Mouse (Mus musculus): Measurements from ENCODE around the gene Mtor.

Gene Mtor

DNA sequence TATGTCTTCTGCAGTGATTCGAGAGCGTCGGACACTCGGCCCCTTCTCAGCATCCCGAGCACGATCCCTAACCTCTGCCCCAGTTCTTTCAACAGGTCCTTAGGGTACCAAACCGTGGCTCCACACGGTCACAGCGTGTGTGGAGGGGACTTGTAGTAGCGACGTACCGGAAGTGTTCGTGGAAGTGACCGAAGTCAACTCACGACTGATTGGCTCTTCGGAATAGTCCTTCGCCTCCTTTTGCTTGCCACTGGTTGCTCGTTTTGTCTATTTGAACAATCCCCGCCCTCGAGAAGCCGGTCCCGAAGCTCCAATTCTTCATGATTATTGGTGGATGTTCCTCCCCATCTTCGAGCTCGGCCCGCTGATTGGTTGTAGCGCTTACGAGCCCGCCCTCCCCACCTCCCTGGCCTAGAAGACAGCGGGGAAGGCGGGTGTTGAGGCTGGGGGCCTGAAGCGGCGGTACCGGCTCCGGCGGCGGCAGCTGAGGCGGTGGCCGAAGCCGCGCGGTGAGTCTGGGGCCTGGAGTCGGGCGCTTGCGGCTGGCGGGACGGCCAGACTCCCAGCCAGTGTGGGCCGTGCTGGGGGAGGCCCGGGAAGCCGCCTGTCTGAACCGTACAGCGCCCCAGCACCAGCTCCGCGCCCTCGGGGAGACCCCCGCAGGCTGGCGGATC is at the start of gene Mtor:
Mtor (plus strand) TSS at position 433 of the 674 bp plus-strand sequence.
- peak; percentile 97 to 98 for DNase-seq (ENCODE audit: low spot score in 2 of 2)

DNA sequence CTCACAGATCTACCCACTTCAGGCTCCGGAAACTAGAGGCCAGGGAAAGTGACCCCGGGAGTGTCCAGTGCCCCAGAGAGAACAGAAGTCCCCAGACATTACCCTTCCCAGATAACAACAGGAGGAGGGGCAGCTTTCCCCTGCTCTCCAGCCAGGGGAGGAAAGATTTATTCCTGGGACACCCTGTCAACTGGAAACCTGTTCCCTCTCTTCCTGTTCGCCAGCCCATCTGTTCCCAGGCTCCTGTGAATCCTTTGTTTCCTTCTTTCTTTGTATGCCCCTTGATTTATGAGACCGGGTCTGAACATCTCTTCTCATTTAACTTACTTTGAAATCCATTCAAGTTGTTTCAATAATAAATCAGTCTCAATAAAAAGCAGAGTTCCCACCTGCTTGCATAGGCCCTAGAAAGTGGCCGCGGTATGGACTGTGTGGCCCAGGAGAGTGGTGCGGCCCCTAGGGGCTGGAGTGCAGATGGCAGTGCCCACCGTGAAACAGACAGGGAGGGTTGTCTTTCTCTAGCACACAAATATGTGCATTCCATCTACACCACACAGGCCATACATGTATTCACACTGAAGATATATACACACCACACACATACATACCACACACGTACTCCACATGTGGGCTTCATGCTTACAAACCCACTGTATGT is 48.8 kb upstream of the Mtor start:
- DNase-seq (ENCODE audit: low spot score in 2 of 2): no peak

DNA sequence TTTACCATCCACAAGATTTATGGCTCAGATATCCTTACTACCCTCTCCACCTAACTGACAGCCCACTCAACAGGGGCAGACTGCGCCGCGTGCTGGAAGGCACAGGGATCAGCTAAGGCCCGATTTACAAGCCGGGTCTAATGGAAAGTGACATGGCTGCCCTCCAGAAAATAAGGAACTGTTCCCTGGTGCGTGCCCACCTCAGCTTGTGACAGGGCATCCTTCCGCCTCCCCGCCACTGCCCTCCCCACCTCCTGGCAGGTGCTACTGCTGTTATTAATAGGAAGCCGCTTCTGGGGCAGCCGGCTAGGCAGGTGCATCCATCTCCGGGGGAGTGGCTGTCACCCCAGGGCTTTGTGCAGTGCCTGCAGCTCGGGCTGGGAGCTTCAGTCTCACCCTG is 45.0 kb upstream of the Mtor start:
- no peak for DNase-seq (ENCODE audit: low spot score in 2 of 2)

DNA sequence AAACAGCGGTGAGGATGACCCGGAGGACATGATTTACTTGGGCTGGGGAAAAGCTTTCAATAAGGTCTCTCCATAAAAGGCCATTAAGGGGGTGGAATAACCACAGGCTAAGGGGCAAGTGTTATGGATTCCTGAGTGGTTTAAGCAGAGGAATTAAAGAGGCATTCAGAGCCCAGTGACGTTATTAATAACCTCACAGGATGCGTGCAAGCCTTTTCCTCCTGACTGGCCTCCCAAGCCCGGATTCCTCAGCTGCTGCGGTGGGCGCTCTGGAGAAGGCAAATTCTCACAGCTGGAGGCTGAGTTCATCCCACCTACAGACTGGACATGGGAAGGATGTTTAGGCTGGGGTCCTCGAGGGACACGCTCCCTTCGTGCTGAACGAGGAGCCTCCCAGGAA is 43.7 kb upstream of the Mtor start:
- no peak for DNase-seq (ENCODE audit: low spot score in 2 of 2)

DNA sequence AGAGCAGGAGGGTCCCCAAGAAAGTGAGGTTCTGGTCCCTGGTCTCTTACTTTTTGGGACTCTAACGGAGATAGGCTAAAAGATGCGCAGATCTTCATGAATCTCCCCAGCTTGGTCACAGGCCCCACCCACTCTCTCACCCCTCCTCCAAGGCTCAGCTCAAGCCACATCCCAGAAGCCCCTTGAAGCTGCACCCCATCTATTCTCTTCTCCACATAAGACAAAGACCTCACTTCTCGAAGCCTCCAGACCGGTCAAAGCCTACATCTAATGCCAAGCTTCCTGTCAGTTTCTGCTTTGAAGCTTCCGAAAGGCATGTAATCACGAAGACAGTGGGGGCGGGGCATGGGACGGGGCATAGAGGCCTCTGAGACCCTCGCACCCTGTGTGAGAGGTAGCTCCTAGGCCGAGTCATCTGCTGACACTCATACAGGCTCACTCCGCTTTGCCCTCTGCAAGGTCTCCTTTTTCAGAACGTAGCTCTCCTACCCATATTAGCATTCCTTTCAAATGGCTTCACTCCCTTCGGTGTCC is 43.1 kb upstream of the Mtor start:
- no peak for DNase-seq (ENCODE audit: low spot score in 2 of 2)

DNA sequence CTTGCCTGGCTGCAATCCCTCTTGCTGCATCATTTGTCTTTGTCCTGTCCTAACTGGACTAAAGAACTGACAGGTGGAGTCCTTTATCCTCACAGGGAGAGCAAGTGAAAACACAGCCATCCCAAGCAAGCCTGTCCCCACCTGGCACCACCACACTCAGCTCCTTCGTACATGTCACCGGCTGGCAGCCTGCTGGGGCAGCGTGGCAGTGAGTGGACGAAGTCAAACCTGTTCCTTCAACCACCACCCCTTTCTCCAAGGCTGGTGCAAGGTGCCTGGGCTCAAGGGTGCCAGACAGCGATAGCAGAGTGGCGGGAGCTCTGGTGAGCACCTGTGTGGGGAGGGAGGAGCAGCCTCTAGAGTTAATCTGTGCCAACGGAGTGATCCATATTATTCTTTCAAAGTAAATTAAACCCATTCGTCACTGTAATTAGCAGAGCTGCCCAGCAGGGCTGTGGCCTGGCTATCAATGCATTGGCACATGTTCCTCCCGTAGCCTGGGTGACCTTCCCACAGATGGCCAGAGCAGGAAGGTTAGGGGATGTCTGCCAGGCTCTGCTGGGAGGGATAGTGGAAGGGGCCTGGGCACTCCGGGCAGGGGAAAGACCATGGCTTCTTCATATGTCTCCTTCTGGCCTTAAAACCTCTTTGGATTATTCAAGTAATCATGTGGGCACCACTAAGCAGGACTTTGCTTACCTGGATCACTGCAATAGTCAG is 40.0 kb upstream of the Mtor start:
- DNase-seq (ENCODE audit: low spot score in 2 of 2): no peak

DNA sequence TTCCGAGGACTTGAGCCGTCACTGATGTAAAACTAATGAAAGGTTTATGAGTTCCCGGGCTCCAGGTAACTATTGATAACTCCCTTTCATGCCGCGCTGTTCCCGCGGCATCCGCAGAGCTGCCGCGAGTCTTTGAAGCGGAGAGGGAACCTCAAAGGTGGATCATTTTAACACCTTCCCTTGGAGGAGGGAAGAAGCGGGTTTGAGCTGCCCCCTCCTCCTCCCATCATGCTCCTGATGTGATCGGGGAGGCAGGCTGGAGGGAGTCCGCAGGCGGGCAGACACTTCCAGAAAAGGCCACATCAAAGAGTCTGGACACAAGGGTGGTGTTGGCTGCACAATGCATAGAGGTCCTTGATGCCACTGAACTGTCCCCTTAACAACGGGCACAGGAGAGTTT is 32.8 kb upstream of the Mtor start:
- no peak for DNase-seq (ENCODE audit: low spot score in 2 of 2)

DNA sequence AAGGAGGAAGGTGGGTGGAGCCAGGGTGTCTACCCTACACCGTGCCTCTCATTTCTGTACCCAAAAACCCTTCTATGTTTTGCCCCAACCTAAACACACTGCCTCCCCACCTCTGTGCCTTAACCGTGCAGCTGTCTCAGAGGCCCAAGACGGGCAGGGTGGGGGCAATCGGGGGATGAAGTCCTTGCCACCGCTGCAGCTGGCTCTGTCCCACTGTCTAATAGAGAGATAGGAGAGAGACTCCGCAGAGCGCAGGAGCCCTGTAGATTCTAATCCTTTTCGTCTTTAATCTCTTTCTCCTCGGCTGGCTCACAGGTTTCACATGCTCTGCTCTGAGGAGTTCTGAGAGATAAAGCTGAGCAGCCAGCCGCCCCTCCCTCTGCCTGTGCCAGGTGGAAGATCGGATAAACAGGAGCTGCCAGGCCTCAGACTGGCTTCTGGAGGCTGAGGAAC is 31.3 kb upstream of the Mtor start:
- no peak for DNase-seq (ENCODE audit: low spot score in 2 of 2)

DNA sequence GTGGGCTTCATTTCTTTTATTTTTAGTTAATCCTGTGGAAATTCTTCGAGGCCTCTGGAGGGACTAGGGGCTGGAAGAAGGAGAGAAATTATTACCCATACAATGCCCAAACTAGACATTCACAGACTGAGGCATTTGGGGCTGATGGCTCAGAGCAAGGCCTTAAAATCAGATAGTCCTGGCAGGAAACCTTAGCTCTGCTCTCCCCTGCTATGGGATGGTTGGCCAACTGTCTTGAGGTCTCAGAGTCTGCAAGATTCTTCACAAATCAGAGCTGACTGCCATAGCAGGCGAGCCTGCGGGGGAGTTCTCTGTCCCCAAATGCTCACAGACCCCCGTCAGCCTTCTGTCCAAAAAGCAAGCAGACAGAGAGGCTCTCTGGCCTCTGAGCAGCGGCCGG is 30.9 kb upstream of the Mtor start:
- DNase-seq (ENCODE audit: low spot score in 2 of 2): no peak

DNA sequence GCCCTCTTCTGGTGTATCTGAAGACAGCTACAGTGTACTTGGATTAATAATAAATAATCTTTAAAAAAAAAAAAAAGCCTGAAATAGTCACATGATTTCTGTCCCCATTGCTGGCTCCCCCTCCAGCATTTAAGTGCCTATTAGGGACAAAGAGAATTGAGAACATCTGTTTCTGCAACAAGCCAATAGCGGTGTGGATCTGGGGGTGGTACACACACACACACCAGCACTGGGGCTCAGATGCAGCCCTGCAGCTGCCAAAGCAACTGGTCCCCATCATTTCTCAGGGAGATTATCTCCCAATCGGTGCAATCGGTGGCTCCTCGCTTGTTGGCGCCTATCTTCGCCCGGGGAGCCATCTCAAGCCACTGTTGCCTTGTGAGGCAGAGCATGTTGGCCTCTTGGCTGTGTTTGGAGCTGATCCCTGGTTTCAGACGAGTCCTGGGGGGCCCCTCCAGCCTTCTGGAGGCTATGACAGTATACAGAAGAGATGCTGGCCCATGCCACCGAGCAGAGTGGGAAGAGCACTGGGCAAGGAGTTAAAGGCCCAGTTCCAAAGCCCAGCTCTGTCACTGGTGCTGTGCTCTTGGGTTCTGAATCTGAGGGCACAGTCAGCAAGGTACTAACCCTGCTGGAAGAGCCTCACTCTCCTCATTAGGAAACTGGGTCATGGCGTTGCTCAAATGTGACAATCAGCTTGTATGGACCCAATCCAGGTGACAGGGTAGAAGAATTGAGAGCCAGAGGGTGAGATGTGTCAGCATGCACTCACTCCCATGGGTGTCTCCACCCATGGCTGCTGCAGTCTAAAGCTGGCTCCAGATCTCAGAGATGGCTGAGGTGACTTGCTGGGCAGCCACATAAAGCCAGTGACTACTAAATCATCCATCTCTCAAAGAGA is 21.2 kb upstream of the Mtor start:
- no peak for DNase-seq (ENCODE audit: low spot score in 2 of 2)

DNA sequence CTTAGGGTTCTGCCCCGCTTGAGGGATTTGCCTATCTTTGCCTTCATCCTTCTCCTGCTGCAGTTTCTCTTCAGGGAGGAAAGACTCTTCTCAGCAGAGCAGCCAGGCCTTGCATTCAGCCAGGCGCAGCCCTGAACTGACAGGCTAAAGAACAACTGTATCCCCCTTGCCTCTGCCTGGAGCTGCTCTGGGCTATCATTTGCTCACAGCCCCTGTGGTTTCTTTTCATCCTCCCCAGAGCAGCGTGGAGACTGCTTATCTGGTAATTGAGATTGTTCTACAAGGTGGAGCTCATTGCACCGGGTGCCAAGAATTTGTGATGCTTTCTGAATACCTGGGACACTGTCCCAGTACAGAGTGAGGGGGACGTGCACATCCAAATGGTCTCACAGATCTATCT is 19.9 kb upstream of the Mtor start:
- DNase-seq (ENCODE audit: low spot score in 2 of 2): no peak

DNA sequence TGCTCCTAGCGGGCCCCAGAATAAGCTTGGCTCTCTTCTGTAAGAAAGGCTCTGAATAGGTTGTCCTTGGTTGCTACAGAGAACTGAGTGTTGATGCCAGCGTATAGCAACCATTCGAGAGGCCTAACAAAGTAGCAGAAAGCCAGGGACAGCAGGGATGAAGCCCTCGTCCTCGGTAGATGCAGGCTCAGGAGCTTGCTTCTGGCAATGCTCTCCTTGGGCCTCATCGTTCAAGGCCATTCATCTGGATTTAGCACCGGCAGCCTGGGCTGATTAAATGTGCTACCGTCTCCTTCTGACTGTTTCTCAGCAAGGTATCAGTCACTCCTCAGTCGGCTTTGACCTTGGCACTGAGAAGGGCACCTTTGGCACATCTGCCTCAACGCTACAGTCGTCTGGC is 19.3 kb upstream of the Mtor start:
- no peak for DNase-seq (ENCODE audit: low spot score in 2 of 2)

DNA sequence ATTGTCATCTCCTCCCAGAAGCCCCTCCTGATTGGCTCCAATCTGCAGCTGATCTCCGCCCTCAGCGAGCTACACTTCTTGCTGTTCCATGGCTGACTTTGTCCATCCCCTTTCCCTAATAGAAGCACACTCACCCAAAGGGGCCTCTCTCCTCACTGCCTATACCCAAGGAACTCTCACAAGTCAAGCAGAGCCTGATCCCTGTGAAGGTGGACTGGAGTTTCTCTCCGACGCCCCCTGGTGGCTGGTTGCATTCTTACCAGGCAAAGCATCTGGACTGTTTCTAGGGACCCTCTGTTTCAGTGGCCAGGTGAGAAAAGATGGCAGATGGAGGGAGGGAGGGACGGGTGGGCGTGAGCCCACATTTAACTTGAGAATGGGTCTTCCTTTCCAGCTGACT is 18.7 kb upstream of the Mtor start:
- DNase-seq (ENCODE audit: low spot score in 2 of 2): peak in 1 of 2 experiments; percentile 61

DNA sequence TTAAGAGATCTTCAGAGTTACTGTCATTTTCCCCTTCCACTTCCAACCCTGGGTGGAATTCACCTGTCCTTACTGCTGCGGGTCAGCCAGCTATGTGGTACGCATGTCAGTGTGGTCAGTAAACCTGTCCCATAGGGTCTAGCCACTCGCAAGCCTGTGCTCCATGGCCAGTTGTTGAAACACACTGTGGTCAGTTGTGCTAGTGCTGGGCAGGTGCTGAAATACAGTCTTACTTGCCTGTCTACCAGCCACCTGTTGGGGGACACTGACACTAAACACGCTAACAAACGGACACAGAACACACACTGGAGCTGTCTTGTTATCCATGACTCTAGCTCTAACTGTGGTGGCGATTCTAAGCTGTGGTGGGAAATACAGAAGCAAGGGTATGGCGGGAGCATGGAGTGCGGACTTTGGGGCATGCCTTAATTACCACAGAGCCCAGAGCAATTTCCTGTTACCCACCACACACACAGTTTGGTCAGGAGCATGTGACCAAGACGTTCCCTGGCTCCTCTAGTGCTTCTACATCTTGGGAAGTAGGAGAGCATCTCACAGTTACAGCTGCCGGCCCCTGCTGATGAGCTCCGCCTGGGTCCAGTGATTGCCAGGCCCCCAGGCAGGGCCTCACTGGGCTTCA is 17.4 kb upstream of the Mtor start:
- no peak for DNase-seq (ENCODE audit: low spot score in 2 of 2)

DNA sequence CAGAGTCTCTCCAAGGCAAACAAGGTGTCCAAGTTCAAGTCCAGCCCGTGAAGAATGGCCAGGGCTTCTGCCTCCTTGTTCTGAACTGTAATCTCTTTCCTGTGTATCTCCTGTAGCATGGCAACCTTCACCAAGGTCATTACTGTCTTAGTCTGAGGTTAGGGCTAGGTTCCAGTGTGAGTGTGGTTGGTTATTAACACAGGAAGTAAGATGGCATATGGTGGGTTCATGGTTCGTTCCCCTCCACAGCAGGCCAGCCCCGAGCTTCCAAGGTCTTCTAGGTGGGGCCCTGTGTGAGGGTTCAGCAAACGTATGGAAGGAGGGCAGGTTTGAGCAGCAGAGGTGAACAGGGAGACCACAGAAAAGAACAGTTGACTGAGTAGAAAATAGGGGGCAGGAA is 15.9 kb upstream of the Mtor start:
- no peak for DNase-seq (ENCODE audit: low spot score in 2 of 2)

DNA sequence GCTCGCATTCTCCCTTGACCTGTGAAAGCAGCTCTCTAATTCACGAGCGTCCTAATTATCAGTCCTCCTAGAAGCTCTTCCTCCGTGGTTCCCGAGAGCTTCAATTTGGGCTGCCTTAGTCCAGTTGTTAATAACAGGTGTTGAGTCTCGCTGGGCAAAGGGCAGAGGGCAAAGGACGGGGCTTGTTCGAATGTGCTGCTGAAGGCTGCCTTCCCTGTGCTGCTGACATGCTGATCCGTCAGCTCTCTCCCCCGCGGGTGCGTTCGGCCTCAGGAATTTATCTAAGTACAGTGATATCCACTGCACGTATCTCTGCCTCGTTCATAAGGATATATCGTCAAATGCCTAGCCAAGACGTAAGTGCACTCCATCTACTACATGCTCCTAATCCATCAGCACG is 15.1 kb upstream of the Mtor start:
- no peak for DNase-seq (ENCODE audit: low spot score in 2 of 2)

DNA sequence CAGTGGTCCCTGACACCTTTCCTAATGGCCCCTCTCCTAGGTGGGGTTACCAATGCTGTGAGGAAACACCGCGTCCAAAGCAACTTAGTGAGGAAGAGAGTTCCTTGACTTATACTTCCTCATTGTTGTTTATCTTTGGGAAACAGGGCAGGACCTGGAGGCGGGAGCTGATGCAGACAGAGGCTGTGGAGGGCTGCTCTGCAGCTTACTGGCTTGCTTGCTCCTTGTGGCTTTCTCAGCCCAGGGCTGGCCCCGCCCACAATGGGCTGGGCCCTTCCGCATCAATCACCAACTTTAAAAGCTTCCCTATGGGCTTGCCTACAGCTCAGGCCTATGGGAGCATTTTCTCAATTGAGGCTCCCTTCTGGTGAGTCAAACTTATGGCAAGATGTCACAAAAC is 14.6 kb upstream of the Mtor start:
- no peak for DNase-seq (ENCODE audit: low spot score in 2 of 2)

DNA sequence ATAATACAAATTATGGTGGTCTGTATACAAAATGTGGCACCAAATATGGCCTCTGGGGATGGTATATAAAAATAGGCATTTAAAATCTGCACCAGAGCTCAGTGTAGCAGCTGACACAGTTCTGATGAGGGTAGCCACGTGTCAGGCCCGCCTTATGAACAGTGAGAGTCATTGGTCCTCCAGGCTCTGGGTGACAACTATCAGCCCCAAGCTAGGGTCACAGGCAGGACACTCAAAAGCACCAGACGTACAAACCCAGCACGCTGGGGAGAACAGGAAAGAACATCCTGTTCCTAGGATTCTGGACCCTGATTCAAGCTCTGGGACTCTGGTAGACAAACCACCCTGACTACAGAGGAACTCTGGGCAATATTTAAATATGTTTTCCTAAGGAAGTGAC is 13.9 kb upstream of the Mtor start:
- DNase-seq (ENCODE audit: low spot score in 2 of 2): no peak

DNA sequence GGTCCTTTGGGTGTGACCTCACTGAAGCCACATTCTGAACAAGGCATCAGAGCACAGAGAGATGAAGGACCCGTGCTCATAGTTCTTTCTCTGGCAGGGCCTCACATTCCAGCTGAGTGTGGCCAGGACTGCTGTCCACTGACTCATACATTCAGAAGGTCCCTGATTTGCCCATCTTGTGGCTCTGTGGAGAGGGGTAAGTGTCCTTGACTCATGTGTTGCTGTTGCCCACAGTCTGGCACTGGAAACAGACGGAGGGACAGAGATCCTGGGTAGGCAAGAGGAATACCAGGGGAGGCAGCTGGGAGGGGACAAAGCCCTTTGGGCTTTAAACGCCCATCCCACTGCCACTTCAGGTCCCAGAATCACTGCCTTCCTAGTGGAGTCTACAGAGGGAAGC is 13.3 kb upstream of the Mtor start:
- DNase-seq (ENCODE audit: low spot score in 2 of 2): no peak

DNA sequence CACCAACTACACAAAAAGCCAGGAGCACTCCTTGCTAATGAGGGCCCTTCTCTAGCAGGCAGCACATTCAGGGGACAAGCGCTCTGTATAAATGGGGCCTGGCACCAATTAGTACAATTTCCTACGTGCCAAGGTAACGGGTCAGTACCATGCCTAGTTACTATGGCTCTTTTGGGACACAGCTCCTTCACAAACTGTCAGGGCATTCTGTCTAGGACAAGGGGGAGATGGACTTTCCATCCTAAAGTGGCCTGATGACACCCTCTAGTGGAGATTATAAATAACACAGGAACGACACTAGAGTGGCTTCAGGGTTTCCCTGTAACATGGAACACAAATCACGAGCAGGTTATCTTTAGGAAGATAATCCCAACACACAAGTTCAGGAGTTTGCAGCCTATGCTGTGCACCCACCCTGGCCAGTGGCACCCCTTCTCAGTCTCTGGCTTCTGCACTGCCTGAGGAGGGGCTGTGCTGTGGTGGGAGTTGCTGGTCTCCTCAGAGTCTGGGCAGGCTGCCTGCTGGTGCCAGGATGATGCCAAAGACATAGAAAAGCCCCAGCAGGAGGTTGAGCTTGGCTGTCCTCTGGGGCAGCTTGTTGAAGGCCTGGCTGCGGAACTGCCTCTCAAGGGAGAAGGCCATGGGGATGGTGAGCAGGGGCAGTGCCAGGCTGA is 12.6 kb upstream of the Mtor start:
- DNase-seq (ENCODE audit: low spot score in 2 of 2): peak in 1 of 2 experiments; percentile 46

DNA sequence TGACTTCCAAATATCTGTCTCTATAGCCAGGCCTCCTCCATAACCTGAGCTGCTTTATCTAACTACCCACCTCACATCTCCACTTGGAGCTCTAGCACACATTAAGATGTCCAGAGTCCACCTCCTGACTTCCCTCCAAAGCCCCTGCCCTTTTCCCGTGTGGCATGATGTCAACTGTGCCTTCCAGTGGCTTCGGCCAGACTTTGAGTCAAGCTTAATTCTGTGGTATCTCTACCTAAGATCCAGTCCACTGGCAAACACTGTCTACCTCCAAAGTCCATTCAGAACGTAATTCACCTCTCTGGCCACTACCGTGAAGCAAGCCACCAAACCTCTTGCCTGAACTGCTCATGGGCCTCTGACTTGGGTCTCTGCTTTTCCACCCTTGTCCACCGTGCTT is 6.5 kb upstream of the Mtor start:
- no peak for DNase-seq (ENCODE audit: low spot score in 2 of 2)
